Mouse (Mus musculus) right cerebral cortex, adult 18-20 months (tissue): Measurements from ENCODE around the gene Adamts20.
A peak's percentile ranks its signal among the peaks of the same experiment; 100 is the strongest.

ENCODE experiments used
- DNase-seq: peaks from one replicate; pipeline ENCODE4 v3.0.0; 2022; ENCODE audit warnings: mixed read lengths

The Adamts20 gene

DNA sequence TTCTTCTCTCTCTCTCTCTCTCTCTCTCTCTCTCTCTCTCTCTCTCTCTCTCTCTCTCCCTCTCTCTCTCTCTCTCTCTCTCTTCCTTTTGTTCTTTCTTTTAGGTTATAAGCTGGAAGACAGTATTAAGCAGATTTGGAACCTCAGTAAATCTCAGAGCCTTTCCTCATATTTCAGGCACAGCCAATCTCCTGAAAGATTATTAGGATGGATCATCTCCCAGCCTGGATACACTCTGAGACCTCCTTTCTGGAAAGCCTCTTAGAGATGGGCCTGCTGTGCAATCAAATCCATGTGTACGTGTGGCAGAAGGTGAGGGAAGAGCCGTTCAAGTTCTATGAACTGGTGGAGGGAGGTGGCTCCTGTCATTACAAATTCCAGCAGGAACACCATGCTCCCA lies 220.9 kb downstream of the Adamts20 start:
- DNase-seq, result no peak

DNA sequence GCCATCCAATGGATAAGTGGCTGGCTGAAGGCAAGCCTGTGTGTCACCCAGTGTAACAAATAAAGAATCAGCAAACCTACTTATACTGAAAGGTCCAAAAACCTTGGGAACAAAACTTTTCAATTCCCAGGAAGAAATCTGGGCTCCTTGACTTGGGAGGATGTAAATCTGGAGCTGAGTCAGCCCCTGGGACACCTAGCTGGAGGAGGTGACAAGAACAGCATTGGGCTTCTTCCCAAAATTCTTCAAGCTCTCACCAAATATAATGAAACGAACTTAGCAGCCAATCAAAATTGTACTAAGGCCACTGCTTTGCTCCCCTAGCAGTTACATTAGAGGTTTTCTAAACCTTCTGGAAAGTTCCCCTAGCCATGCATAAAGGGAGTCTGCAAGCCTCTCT lies 223.1 kb downstream of the Adamts20 start:
- peak; percentile 49 for DNase-seq

DNA sequence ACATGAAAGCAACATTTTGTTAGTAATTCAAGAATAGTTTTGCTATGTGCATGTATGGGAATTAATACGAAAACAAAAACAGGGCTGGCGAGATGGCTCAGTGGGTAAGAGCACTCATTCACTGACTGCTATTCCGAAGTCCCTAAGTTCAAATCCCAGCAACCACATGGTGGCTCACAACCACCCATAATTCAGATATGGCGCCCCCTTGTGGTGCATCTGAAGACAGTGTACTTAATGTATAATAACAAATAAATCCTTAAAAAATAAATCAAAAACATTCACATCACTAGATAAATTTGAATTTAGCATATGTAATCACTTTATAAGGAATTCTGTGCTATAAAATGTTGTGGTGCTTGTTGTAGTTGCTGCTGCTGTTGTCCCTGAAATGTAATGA lies 225.6 kb downstream of the Adamts20 start:
- no peak for DNase-seq

- no peak for DNase-seq
These were observed 226.1 kb downstream of the Adamts20 start for GRCm38 (mm10) chr15:94239127-94239526.

- no peak for DNase-seq
These were observed 227.0 kb downstream of the Adamts20 start for GRCm38 (mm10) chr15:94238058-94238876.

DNA sequence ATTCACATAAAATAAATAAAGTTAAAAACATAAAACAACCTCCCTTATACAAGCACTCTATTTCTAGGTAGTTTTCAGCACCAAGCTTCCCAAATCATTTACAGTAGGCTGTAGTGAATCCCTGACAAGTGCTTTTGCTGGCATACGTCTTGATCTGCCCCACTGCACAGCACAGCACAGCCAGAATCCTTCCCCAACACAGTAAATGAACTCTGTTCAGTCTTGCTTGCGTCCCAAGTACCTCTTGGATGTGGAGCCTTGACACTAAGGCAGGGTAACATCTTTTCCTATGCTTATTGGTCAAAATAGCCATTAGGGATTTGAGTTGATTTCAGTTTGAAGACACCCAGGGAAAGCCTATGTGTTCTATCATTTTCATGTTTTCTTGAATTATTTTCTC lies 228.5 kb downstream of the Adamts20 start:
- no peak for DNase-seq

GRCm38 (mm10) chr15:94236121-94236520 lies 229.1 kb downstream of the Adamts20 start:
- no peak for DNase-seq

DNA sequence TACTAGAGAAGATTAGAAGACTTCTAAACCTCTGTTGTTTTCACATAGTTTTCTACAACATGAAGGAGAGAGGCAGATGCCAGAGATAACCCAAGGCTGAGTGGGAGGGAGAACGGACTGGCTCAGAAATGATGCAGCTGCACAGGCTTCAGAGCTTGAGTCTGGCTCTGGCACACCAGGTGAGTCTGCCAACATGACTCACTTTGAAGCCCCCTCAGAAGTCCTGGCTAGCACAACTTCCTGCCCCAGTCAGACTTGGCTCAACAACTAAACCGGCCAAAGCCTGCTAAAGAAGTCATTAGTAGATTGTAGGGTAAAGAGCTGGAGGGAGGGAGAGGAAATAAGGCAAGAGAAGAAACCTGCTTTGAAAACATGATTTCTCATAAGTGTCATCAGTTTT lies 230.0 kb downstream of the Adamts20 start:
- DNase-seq, result no peak

GRCm38 (mm10) chr15:94231246-94231645 lies 234.0 kb downstream of the Adamts20 start:
- no peak for DNase-seq

DNA sequence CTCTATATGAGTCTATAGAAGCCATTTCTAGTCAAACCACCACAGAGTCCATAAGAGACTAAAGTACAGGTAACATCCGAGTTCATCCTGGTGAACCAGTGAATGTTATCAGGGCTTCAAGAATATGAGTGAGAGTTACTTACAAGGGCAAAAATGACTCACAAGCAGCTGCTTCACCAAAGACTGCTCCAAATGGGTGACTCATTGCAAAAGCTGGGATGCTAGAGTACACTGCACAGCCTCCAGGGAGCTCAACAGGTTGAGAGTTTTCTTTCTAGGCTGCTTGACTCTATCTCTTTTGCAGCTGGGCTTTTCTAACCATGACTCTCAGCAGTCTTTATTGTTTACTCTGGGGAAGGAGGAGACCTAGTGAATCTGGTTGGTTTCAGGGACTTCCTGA lies 237.8 kb downstream of the Adamts20 start:
- DNase-seq, result no peak

DNA sequence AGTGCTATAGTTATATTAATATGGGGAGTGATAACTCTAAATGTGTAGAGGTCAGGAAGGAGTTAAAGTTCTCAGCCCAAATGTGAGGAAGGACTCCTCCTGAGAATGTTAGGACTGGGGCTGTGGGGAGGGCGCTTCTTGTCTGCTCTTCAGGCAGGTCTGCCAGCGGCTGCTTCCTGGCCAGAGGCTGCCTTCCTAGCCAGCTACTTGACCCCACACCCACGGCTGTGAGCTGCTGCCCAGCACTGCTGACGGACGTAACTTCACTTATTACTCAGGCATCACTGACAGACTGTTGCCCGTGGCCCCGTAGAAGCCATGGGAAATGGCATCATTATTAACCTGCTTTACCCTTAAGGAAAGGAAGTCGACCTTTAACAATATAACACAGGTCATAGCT lies 242.1 kb downstream of the Adamts20 start:
- no peak for DNase-seq

DNA sequence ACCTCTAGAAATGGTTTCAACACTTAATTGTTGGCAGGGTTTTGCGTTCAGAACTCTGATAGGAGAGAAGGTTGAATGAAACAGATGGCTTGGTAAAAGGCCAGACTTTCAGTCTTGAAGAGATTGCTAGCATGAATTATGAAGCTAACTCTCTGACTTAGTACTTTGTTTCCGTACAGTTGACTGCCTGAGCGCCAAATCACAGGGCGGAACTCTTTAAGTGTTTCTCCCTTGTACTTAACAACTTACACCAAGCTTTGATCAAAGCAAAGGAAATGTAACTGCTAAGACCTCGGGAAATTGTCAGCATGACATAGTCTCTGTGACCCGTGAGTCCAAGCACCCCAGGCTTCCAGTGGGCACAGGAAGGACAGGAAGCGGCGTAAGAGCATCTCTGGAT lies 244.5 kb downstream of the Adamts20 start:
- no peak for DNase-seq
